Mouse (Mus musculus): Measurements from ENCODE around the gene Spaca9. TPM values are rescaled to one million over a fixed set of nuclear protein-coding genes. Genes with fewer than 3 reads are reported as not detected.

Gene Spaca9
- 0.35 and 0.47 TPM in 2 replicates for polyA plus RNA-seq (2012; rRNA removed)

GRCm38 (mm10) chr2:28699361-28700335 lies at the start of gene Spaca9, which contains the start of gene Ak8:
Spaca9 (minus strand) TSS chr2:28699727.
Ak8 (plus strand) TSS chr2:28700164.

Other genes starting within 250 kb of the Spaca9 start
- 0.22 and 0.25 TPM in 2 replicates for gene 1700007K13Rik, start 233.4 kb downstream of the Spaca9 start, polyA plus RNA-seq (2012; rRNA removed)
- gene Mrps2, start 231.7 kb downstream of the Spaca9 start, polyA plus RNA-seq (2012; rRNA removed), result 17.2 and 17.7 TPM in 2 replicates
- 1.1 and 1.6 TPM in 2 replicates for gene Gbgt1, start 202.8 kb downstream of the Spaca9 start, polyA plus RNA-seq (2012; rRNA removed)
- not detected in 2 replicates for gene Gm10134, start 193.6 kb downstream of the Spaca9 start, polyA plus RNA-seq (2012; rRNA removed)
- 48.5 and 55.5 TPM in 2 replicates for gene Ralgds, start 186.6 kb downstream of the Spaca9 start, polyA plus RNA-seq (2012; rRNA removed)
- gene Cel, start 136.3 kb downstream of the Spaca9 start, polyA plus RNA-seq (2012; rRNA removed), result 6.1 and 8.1 TPM in 2 replicates
- gene Gtf3c5, start 116.0 kb downstream of the Spaca9 start, polyA plus RNA-seq (2012; rRNA removed), result 7.6 and 8.2 TPM in 2 replicates
- 0.58 and 0.78 TPM in 2 replicates for gene Gfi1b, start 77.7 kb downstream of the Spaca9 start, polyA plus RNA-seq (2012; rRNA removed)
- 2.8 and 4.8 TPM in 2 replicates for gene Tsc1, start 58.5 kb downstream of the Spaca9 start, polyA plus RNA-seq (2012; rRNA removed)
- 0.08 and 0.12 TPM in 2 replicates for gene Ak8, start 437 bp upstream of the Spaca9 start, polyA plus RNA-seq (2012; rRNA removed)
- 2.1 and 2.6 TPM in 2 replicates for gene Gtf3c4, start 140.6 kb upstream of the Spaca9 start, polyA plus RNA-seq (2012; rRNA removed)
- 1.6 and 2.5 TPM in 2 replicates for gene Ddx31, start 140.7 kb upstream of the Spaca9 start, polyA plus RNA-seq (2012; rRNA removed)
- gene Barhl1, start 216.9 kb upstream of the Spaca9 start, polyA plus RNA-seq (2012; rRNA removed), result not detected in 2 replicates

Data from stomach, adult 2 months (tissue).